Mouse (Mus musculus) gastrocnemius, postnatal 4 days (tissue): Measurements from ENCODE around the gene Ifitm1. TPM values are rescaled to one million over a fixed set of nuclear protein-coding genes. Genes with fewer than 3 reads are reported as not detected.
"Not testable (repeated sequence)": the region's sequence is repeated elsewhere in the genome, so short reads cannot be mapped to it uniquely, and the experiment has no call there.

Experiments used
- DNase-seq, 2 experiments: peaks; one replicate each; pipeline ENCODE4 v3.0.0; 2021 to 2022; ENCODE audit warnings: low spot score in 2 of 2, mixed read lengths in 2 of 2
- total RNA-seq, 2 experiments: library from RNA; stranded (reverse); gene quantifications; 2 replicates each; pipeline ENCODE4 v1.2.3; 2021

Gene Ifitm1
- total RNA-seq, 2 experiments from 2014 or later, result 4.9 to 8.2 TPM

- peak in 1 of 2 experiments; percentile 41 for DNase-seq
These were observed 43.6 kb downstream of the Ifitm1 start, which contains the start of gene Ifitm3 for GRCm38 (mm10) chr7:141010593-141010992. TSS of gene Ifitm3 (minus strand) at chr7:141010770.

GRCm38 (mm10) chr7:141011238-141011770 lies 44.3 kb downstream of the Ifitm1 start:
- DNase-seq, result no peak

DNA sequence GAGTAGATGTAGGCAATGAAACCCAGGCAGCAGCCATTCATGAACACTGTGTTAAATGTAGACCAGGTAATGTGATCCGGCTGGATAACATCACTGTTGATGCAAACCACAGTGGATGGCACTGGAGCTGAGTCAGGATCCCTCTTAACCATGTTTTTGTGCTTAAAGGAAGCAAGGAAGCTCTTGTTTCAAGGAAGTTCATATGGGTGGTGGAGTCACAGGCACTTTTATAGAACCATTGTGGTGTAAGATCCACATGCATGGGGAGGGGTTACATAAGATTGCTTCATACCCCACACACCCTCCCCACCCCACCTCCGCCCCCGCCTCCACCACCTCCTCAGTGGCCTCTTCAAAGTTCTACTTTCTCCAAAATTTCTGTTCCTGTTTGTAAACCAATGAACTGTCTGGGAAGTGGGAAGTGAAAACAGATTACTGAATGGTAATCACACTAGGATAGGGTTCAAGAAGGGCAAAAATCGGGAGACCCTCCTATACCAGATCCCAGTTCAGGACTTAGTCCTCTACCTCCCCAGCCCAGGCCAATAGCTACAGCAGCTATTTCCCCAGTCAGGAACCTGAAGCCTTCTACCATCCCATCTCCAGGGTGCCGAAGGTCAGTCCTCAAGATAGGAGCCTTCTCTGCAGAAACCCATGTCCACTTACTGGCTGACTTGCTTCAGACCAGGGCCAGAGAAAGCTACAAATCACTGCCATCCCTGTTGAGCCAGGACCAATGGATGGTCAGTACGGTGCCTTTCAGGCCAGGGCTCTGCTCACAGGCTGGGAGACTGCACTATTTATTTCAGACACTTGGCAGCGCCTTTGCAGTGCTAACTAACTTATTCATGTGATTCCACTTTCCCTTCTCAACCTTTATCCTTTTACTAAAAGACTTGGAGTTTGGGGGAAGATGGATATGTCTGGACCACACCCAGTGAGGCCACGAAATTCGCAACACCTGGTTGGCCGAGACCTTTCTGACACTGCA lies 50.0 kb downstream of the Ifitm1 start:
- DNase-seq, result no peak

GRCm38 (mm10) chr7:141017824-141018223 lies 50.8 kb downstream of the Ifitm1 start, which contains the start of gene Ifitm6:
TSS of gene Ifitm6 (minus strand) at chr7:141017924.
- DNase-seq, result not testable (repeated sequence)

GRCm38 (mm10) chr7:141019028-141019427 lies 52.0 kb downstream of the Ifitm1 start:
- no peak for DNase-seq

Other genes with a start within 250 kb of the Ifitm1 start
- gene Cyp2e1, start 203.5 kb upstream of the Ifitm1 start, total RNA-seq, result 1 to 10 TPM in 1 of 2 experiments, under 1 TPM in 1; 0.54 to 3.6 TPM
- gene Syce1, start 179.4 kb upstream of the Ifitm1 start, total RNA-seq, result not detected
- gene Zfp941, start 145.0 kb upstream of the Ifitm1 start, total RNA-seq, result under 1 TPM in 1 of 2 experiments, not detected in 1; 0.07 TPM
- gene Urah, start 132.2 kb upstream of the Ifitm1 start, total RNA-seq, result under 1 TPM in 1 of 2 experiments, not detected in 1; 0.44 TPM
- gene Scgb1c1, start 121.7 kb upstream of the Ifitm1 start, total RNA-seq, result not detected
- not detected for gene Odf3, start 119.4 kb upstream of the Ifitm1 start, total RNA-seq
- not detected for gene Gm45785, start 110.9 kb upstream of the Ifitm1 start, total RNA-seq
- 10 to 100 TPM; 35.4 to 40.9 TPM for gene Ric8a, start 110.3 kb upstream of the Ifitm1 start, total RNA-seq
- 10 to 100 TPM; 23.7 to 24.5 TPM for gene Bet1l, start 109.6 kb upstream of the Ifitm1 start, total RNA-seq
- gene Psmd13, start 85.3 kb upstream of the Ifitm1 start, total RNA-seq, result 100 to 1,000 TPM; 120 to 129 TPM
- 10 to 100 TPM; 16.4 to 18.9 TPM for gene Sirt3, start 84.9 kb upstream of the Ifitm1 start, total RNA-seq
- gene Cox8b, start 66.8 kb upstream of the Ifitm1 start, total RNA-seq, result 100 to 1,000 TPM; 754 to 792 TPM
- under 1 TPM in 1 of 2 experiments, not detected in 1; 0.08 TPM for gene Nlrp6, start 46.3 kb upstream of the Ifitm1 start, total RNA-seq
- 10 to 100 TPM; 15.8 to 16.6 TPM for gene Pgghg, start 25.8 kb upstream of the Ifitm1 start, total RNA-seq
- gene Ifitm5, start 16.9 kb upstream of the Ifitm1 start, total RNA-seq, result 1 to 10 TPM; 2.0 to 2.4 TPM
- not detected for gene Gm45717, start 11.3 kb upstream of the Ifitm1 start, total RNA-seq
- gene Ifitm2, start 11.2 kb upstream of the Ifitm1 start, total RNA-seq, result 100 to 1,000 TPM; 238 to 274 TPM
- gene Ifitm3, start 43.5 kb downstream of the Ifitm1 start, total RNA-seq, result 10 to 100 TPM; 75.0 to 79.2 TPM
- 1 to 10 TPM in 1 of 2 experiments, not detected in 1; 1.2 TPM for gene Ifitm6, start 50.7 kb downstream of the Ifitm1 start, total RNA-seq
- not detected for gene Gm17387, start 61.9 kb downstream of the Ifitm1 start, total RNA-seq
- gene B4galnt4, start 93.9 kb downstream of the Ifitm1 start, total RNA-seq, result under 1 TPM; 0.22 to 0.62 TPM
- under 1 TPM; 0.25 to 0.54 TPM for gene Pkp3, start 111.0 kb downstream of the Ifitm1 start, total RNA-seq
- 1 to 10 TPM; 2.9 to 3.7 TPM for gene Sigirr, start 133.4 kb downstream of the Ifitm1 start, total RNA-seq
- not detected for gene Ano9, start 150.6 kb downstream of the Ifitm1 start, total RNA-seq
- 10 to 100 TPM; 22.6 to 29.0 TPM for gene Ptdss2, start 155.2 kb downstream of the Ifitm1 start, total RNA-seq
- gene Rnh1, start 205.6 kb downstream of the Ifitm1 start, total RNA-seq, result 10 to 100 TPM; 64.5 to 79.3 TPM
- 100 to 1,000 TPM; 166 to 193 TPM for gene Hras, start 226.8 kb downstream of the Ifitm1 start, total RNA-seq
- 1 to 10 TPM; 4.9 to 5.2 TPM for gene Lrrc56, start 226.9 kb downstream of the Ifitm1 start, total RNA-seq
- not detected for gene Lmntd2, start 246.9 kb downstream of the Ifitm1 start, total RNA-seq
- 10 to 100 TPM in 1 of 2 experiments, 1 to 10 TPM in 1; 9.8 to 14.2 TPM for gene Rassf7, start 248.6 kb downstream of the Ifitm1 start, total RNA-seq